Mouse (Mus musculus): ENCODE measurements around the gene Fryl. TPM values are rescaled to one million over a fixed set of nuclear protein-coding genes. Genes with fewer than 3 reads are reported as not detected.
A peak's percentile ranks its signal among the peaks of the same experiment; 100 is the strongest.

Gene Fryl
- polyA plus RNA-seq, 1 experiment from 2014 or later: 33.4 TPM

- ATAC-seq (ENCODE audit: insufficient read depth, low FRiP score, low read depth): peak; percentile 66; the same call in 1 of the 2 replicates
- no peaks in the 10 kb centered on the region for H3K36me3 ChIP-seq
- H3K4me3 ChIP-seq (replicated peaks): no peak overlapping the region
- no peaks in the 10 kb centered on the region for H3K9me3 ChIP-seq
- H3K4me2 ChIP-seq: no peak overlapping the region
- H3K9ac ChIP-seq: no peak overlapping the region
- H3K27me3 ChIP-seq (replicated peaks): no peaks in the 10 kb centered on the region
- H3K27ac ChIP-seq: no peak overlapping the region
- H3K4me1 ChIP-seq: no peaks in the 10 kb centered on the region
- 18% methylated on average over 5 of the region's 5 CpGs for WGBS
These were observed 87.6 kb downstream of the Fryl start for GRCm38 (mm10) chr5:73168769-73169272.

- Histone ChIP-seq H3K4me1 (no peaks in the 10 kb centered on the region), H3K27ac (no peak overlapping the region), H3K27me3 (replicated peaks) (no peaks in the 10 kb centered on the region), H3K4me2 (no peak overlapping the region), H3K4me3 (replicated peaks) (no peak overlapping the region), H3K36me3 (no peaks in the 10 kb centered on the region), H3K9ac (no peak overlapping the region), H3K9me3 (no peaks in the 10 kb centered on the region)
- WGBS: 76% methylated on average over 18 of the region's 18 CpGs
- ATAC-seq (ENCODE audit: insufficient read depth, low FRiP score, low read depth): no peak
These were observed 88.2 kb downstream of the Fryl start for GRCm38 (mm10) chr5:73167976-73168768.

DNA sequence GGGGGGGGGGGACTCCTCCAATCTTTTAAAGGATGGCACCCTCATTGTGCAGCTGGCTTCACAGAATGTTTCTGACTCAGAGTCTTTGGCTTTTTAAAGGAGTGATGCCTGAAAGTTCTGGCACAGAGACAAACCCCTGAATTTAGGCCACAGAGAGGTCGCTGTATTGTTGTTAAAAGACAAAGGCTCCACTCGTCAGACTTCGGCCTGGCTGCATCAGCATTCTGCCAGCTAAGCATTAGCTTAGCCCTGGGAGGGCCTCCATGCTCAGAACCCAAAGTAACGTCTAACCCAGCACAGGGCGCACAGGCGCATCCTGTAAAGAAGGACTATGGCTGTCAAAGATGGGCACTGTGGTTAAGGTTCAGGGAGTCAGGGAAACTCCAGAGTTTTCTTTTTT, 92.4 kb downstream of the Fryl start:
- H3K9me3 ChIP-seq: no peaks in the 10 kb centered on the region
- WGBS: 65% methylated on average over 6 of the region's 6 CpGs
- H3K4me3 ChIP-seq (replicated peaks): no peak overlapping the region
- no peaks in the 10 kb centered on the region for H3K36me3 ChIP-seq
- no peak overlapping the region for H3K4me2 ChIP-seq
- no peak overlapping the region for H3K9ac ChIP-seq
- H3K4me1 ChIP-seq: peaks cover 3% of the 10 kb centered on the region; the same call in 1 of the 2 replicates
- no peak overlapping the region for H3K27ac ChIP-seq
- no peaks in the 10 kb centered on the region for H3K27me3 ChIP-seq (replicated peaks)
- no peak for ATAC-seq (ENCODE audit: insufficient read depth, low FRiP score, low read depth)

GRCm38 (mm10) chr5:73162492-73162891, 93.9 kb downstream of the Fryl start:
- no peaks in the 10 kb centered on the region for H3K36me3 ChIP-seq
- H3K9ac ChIP-seq: no peak overlapping the region
- no peaks in the 10 kb centered on the region for H3K27me3 ChIP-seq (replicated peaks)
- no peak overlapping the region for H3K27ac ChIP-seq
- no peak overlapping the region for H3K4me3 ChIP-seq (replicated peaks)
- ATAC-seq (ENCODE audit: insufficient read depth, low FRiP score, low read depth): no peak
- no peak overlapping the region for H3K4me2 ChIP-seq
- H3K9me3 ChIP-seq: no peaks in the 10 kb centered on the region
- 53% methylated on average over 2 of the region's 2 CpGs for WGBS
- H3K4me1 ChIP-seq: peaks cover 6% of the 10 kb centered on the region

DNA sequence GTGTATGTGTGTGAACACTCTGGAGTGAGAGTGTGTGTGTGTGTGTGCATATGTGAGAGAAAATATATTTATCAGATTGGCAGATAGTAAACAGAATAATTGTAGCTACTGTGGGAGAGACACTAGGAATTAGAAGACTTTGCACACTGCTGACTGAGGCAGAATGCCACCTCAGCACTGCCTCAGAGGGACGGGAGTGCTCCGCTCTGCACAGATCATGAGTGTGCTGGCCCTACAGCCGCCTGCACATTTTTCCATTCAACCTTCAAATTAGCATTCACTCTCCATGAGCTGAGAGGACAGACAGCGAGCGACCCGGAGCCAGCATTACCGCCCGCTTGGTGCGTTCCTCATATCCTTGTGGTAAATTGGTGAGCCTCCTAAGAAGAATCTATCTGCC, 96.0 kb downstream of the Fryl start:
- peaks cover 19% of the 10 kb centered on the region for H3K4me1 ChIP-seq
- WGBS: 91% methylated on average over 9 of the region's 9 CpGs
- ATAC-seq (ENCODE audit: insufficient read depth, low FRiP score, low read depth): no peak

DNA sequence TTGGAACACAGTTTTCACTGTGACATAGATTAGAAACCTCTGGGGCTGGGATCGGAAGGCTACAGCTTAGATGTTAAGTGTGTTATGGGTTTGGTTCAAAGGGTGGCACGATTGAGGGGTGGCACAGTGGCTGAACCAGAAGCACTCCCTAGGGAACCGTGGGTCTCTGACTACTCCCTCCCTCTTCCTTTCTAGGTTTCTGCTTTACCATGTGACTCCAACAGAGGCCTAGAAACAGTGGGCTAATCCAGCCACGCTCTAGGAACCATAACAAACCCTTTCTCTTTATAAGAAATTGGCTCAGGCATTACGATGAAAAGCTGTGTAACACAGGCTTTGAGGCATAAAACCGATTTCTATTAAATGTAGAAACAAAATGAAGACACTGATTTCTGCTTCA, 98.9 kb downstream of the Fryl start:
- Histone ChIP-seq H3K27ac (no peak overlapping the region), H3K4me1 (peaks cover 19% of the 10 kb centered on the region), H3K4me3 (replicated peaks) (no peak overlapping the region), H3K9ac (no peak overlapping the region), H3K36me3 (no peaks in the 10 kb centered on the region), H3K4me2 (no peak overlapping the region), H3K27me3 (replicated peaks) (no peaks in the 10 kb centered on the region), H3K9me3 (no peaks in the 10 kb centered on the region)
- no peak for ATAC-seq (ENCODE audit: insufficient read depth, low FRiP score, low read depth)
- WGBS: 76% methylated on average over 6 of the region's 6 CpGs

More for the DNA sequence above, 96.0 kb downstream of the Fryl start:
- Histone ChIP-seq H3K4me3 (replicated peaks) (no peak overlapping the region), H3K9ac (no peak overlapping the region), H3K27ac (no peak overlapping the region), H3K4me2 (no peak overlapping the region), H3K9me3 (no peaks in the 10 kb centered on the region), H3K27me3 (replicated peaks) (no peaks in the 10 kb centered on the region), H3K36me3 (no peaks in the 10 kb centered on the region)

GRCm38 (mm10) chr5:73157009-73157408, 99.4 kb downstream of the Fryl start:
- Histone ChIP-seq H3K27ac (no peak overlapping the region), H3K36me3 (no peaks in the 10 kb centered on the region), H3K9ac (no peak overlapping the region), H3K4me2 (no peak overlapping the region), H3K4me3 (replicated peaks) (no peak overlapping the region), H3K4me1 (peaks cover 18% of the 10 kb centered on the region), H3K27me3 (replicated peaks) (no peaks in the 10 kb centered on the region), H3K9me3 (no peaks in the 10 kb centered on the region)
- 56% methylated on average over 5 of the region's 5 CpGs for WGBS
- no peak for ATAC-seq (ENCODE audit: insufficient read depth, low FRiP score, low read depth)

- 63% methylated on average over 15 of the region's 15 CpGs for WGBS
- peaks cover 16% of the 10 kb centered on the region for H3K4me1 ChIP-seq
- H3K9me3 ChIP-seq: no peaks in the 10 kb centered on the region
- no peak overlapping the region for H3K9ac ChIP-seq
- peak; percentile 44 for ATAC-seq (ENCODE audit: insufficient read depth, low FRiP score, low read depth)
- no peaks in the 10 kb centered on the region for H3K36me3 ChIP-seq
- no peak overlapping the region for H3K4me2 ChIP-seq
- H3K27ac ChIP-seq: peak overlapping the region; percentile 16; the same call in 1 of the 2 replicates
- no peaks in the 10 kb centered on the region for H3K27me3 ChIP-seq (replicated peaks)
- no peak overlapping the region for H3K4me3 ChIP-seq (replicated peaks)
These were observed 100.0 kb downstream of the Fryl start for GRCm38 (mm10) chr5:73156226-73156926.

- Histone ChIP-seq H3K4me1 (peaks cover 16% of the 10 kb centered on the region), H3K4me2 (no peak overlapping the region), H3K9ac (no peak overlapping the region), H3K36me3 (no peaks in the 10 kb centered on the region), H3K4me3 (replicated peaks) (no peak overlapping the region), H3K9me3 (no peaks in the 10 kb centered on the region), H3K27ac (no peak overlapping the region), H3K27me3 (replicated peaks) (no peaks in the 10 kb centered on the region)
- WGBS: 92% methylated on average over 14 of the region's 14 CpGs
- ATAC-seq (ENCODE audit: insufficient read depth, low FRiP score, low read depth): no peak
These were observed 102.5 kb downstream of the Fryl start for GRCm38 (mm10) chr5:73153802-73154465.

DNA sequence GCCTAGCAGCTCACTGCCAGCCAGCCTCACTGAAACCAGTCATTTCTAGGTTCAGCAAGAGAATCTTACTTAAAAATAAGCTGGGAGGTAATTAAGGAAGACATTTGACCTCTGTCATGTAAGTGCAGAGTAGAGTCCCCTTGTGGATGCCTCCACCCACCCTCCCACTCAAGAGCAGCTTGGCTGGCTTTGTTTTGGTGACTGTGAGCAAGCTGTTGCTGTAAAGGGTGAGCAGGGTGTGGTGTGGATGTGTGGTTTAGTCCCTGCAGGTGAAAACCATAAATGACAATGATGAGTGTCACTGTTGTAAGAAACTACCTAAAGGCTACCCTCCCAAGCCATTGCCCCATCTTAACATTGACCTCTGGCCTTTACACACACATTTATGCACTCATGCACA, 104.2 kb downstream of the Fryl start:
- Histone ChIP-seq H3K27ac (no peak overlapping the region), H3K9ac (no peak overlapping the region), H3K4me1 (peaks cover 10% of the 10 kb centered on the region), H3K4me2 (no peak overlapping the region), H3K27me3 (replicated peaks) (no peaks in the 10 kb centered on the region), H3K9me3 (no peaks in the 10 kb centered on the region), H3K4me3 (replicated peaks) (no peak overlapping the region), H3K36me3 (peaks cover 2% of the 10 kb centered on the region; the same call in 1 of the 2 replicates)
- no peak for ATAC-seq (ENCODE audit: insufficient read depth, low FRiP score, low read depth)

GRCm38 (mm10) chr5:73150877-73151445, 105.5 kb downstream of the Fryl start:
- Histone ChIP-seq H3K9me3 (no peaks in the 10 kb centered on the region), H3K36me3 (peaks cover 9% of the 10 kb centered on the region), H3K4me2 (no peak overlapping the region), H3K9ac (no peak overlapping the region), H3K27me3 (replicated peaks) (no peaks in the 10 kb centered on the region), H3K27ac (no peak overlapping the region), H3K4me3 (replicated peaks) (no peak overlapping the region), H3K4me1 (0 out of 2 replicates have a peak, but pooled peaks cover under 1% of the 10 kb centered on the region)
- 85% methylated on average over 6 of the region's 6 CpGs for WGBS
- no peak for ATAC-seq (ENCODE audit: insufficient read depth, low FRiP score, low read depth)

Data from stomach, embryonic 15.5 days (tissue).